Mouse (Mus musculus) MEL (cell line): ENCODE results near the gene Fam234b. TPM values are rescaled to one million over a fixed set of nuclear protein-coding genes. Genes with fewer than 3 reads are reported as not detected.
A peak's percentile ranks its signal among the peaks of the same experiment; 100 is the strongest.

ENCODE experiments used
- DNase-seq: peaks from one replicate; pipeline ENCODE4 v3.0.0; 2011; ENCODE audit warnings: low read depth, low spot score
- H3K27ac ChIP-seq: 2 replicates; pipeline ENCODE4 v1.5.1; 2012; ENCODE audit warnings: low read depth, mild to moderate bottlenecking, control low read depth, low read length, moderate library complexity; ENCODE audit not compliant: control insufficient read depth
- H3K27me3 ChIP-seq, 2 experiments: fragments of 150-350 bp in 1 of 2; sonication (generic) in 1 of 2; 2 replicates each; pipeline ENCODE4 v1.6.1; 2012; ENCODE audit warnings: low read length in 2 of 2, mild to moderate bottlenecking in 2 of 2, improper control_type of control experiment in 1 of 2, moderate library complexity in 1 of 2; ENCODE audit not compliant: insufficient read depth in 2 of 2, control insufficient read depth in 1 of 2
- H3K36me3 ChIP-seq, 2 experiments: 2 replicates each; pipeline ENCODE4 v1.6.1; 2012 to 2014; ENCODE audit warnings: low read length in 2 of 2, improper control_type of control experiment in 1 of 2, inconsistent platforms in 1 of 2, mild to moderate bottlenecking in 1 of 2; ENCODE audit not compliant: insufficient read depth in 2 of 2, control insufficient read depth in 1 of 2
- H3K4me1 ChIP-seq, 2 experiments: fragments of 150-350 bp in 1 of 2; sonication (generic) in 1 of 2; 2 replicates each; pipeline ENCODE4 v1.6.1; 2012; ENCODE audit warnings: low read length in 2 of 2, improper control_type of control experiment in 1 of 2, mild to moderate bottlenecking in 1 of 2; ENCODE audit not compliant: insufficient read depth in 2 of 2, control insufficient read depth in 1 of 2
- H3K4me3 ChIP-seq, 2 experiments: fragments of 150-350 bp in 1 of 2; sonication (generic) in 1 of 2; 2 replicates each; pipeline ENCODE4 v1.5.1; 2012; ENCODE audit warnings: low read depth in 2 of 2, low read length in 2 of 2, mild to moderate bottlenecking in 2 of 2, moderate library complexity in 2 of 2, control low read depth in 1 of 2, improper control_type of control experiment in 1 of 2; ENCODE audit not compliant: control insufficient read depth in 1 of 2, insufficient read depth in 1 of 2
- H3K79me2 ChIP-seq: 2 replicates; pipeline ENCODE4 v1.6.1; 2012; ENCODE audit warnings: mild to moderate bottlenecking, low read length, moderate library complexity; ENCODE audit not compliant: control insufficient read depth, poor library complexity, insufficient read depth
- H3K9ac ChIP-seq: 2 replicates; pipeline ENCODE4 v1.6.1; 2012; ENCODE audit warnings: low read depth, mild to moderate bottlenecking, control low read depth, low read length, moderate library complexity; ENCODE audit not compliant: control insufficient read depth, poor library complexity, severe bottlenecking
- H3K9me3 ChIP-seq: fragments of 150-350 bp; sonication (generic); replicated peaks from 2 replicates; pipeline ENCODE4 v1.6.1; 2012; ENCODE audit warnings: mild to moderate bottlenecking, low read length, improper control_type of control experiment, moderate library complexity; ENCODE audit not compliant: insufficient read depth
- CHD2 ChIP-seq: IDR thresholded peaks from 2 replicates; pipeline ENCODE4 v1.6.1; 2011; ENCODE audit warnings: low read length, improper control_type of control experiment
- CTCF ChIP-seq, 3 experiments: IDR thresholded peaks in 2 of 3; conservative IDR thresholded peaks in 1 of 3; 2 replicates each; pipeline ENCODE4 v1.5.1; 2011 to 2012; ENCODE audit warnings: low read length in 3 of 3, low read depth in 2 of 3, mild to moderate bottlenecking in 2 of 3, improper control_type of control experiment in 1 of 3, inconsistent platforms in 1 of 3, mixed read lengths in 1 of 3, moderate library complexity in 1 of 3; ENCODE audit not compliant: control insufficient read depth in 1 of 3, insufficient read depth in 1 of 3, poor library complexity in 1 of 3, severe bottlenecking in 1 of 3
- ELF1 ChIP-seq: IDR thresholded peaks from 2 replicates; pipeline ENCODE4 v1.6.1; 2014; ENCODE audit warnings: low read depth, mild to moderate bottlenecking, inconsistent platforms, low read length, improper control_type of control experiment, moderate library complexity
- GABPA ChIP-seq: IDR thresholded peaks from 2 replicates; pipeline ENCODE4 v1.6.1; 2012; ENCODE audit warnings: low read depth, mild to moderate bottlenecking, inconsistent platforms, low read length, improper control_type of control experiment, moderate library complexity
- GATA1 ChIP-seq: IDR thresholded peaks from 2 replicates; pipeline ENCODE4 v1.6.1; 2011; ENCODE audit warnings: low read depth, low read length, improper control_type of control experiment
- HCFC1 ChIP-seq: IDR thresholded peaks from 2 replicates; pipeline ENCODE4 v1.6.1; 2012; ENCODE audit warnings: low read depth, mild to moderate bottlenecking, inconsistent platforms, low read length, improper control_type of control experiment, moderate library complexity
- JUND ChIP-seq: IDR thresholded peaks from 2 replicates; pipeline ENCODE4 v1.6.1; 2011; ENCODE audit warnings: low read depth, mild to moderate bottlenecking, improper control_type of control experiment, low read length
- MAFK ChIP-seq: IDR thresholded peaks from 2 replicates; pipeline ENCODE4 v1.6.1; 2011; ENCODE audit warnings: low read depth, mild to moderate bottlenecking, low read length, improper control_type of control experiment, borderline replicate concordance
- MAX ChIP-seq: IDR thresholded peaks from 2 replicates; pipeline ENCODE4 v1.6.1; 2011; ENCODE audit warnings: low read length, improper control_type of control experiment
- MAZ ChIP-seq: IDR thresholded peaks from 2 replicates; pipeline ENCODE4 v1.6.1; 2012; ENCODE audit warnings: low read depth, mild to moderate bottlenecking, inconsistent platforms, low read length, improper control_type of control experiment
- MXI1 ChIP-seq: IDR thresholded peaks from 2 replicates; pipeline ENCODE4 v1.6.1; 2011; ENCODE audit warnings: mild to moderate bottlenecking, low read depth, low read length, improper control_type of control experiment
- NELFE ChIP-seq: IDR thresholded peaks from 2 replicates; pipeline ENCODE4 v1.6.1; 2011; ENCODE audit warnings: low read depth, low read length, improper control_type of control experiment
- RAD21 ChIP-seq: IDR thresholded peaks from 2 replicates; pipeline ENCODE4 v1.6.1; 2011; ENCODE audit warnings: mild to moderate bottlenecking, low read depth, low read length, improper control_type of control experiment
- SIN3A ChIP-seq: IDR thresholded peaks from 2 replicates; pipeline ENCODE4 v1.6.1; 2012; ENCODE audit warnings: low read length, improper control_type of control experiment, inconsistent platforms
- SMC3 ChIP-seq: IDR thresholded peaks from 2 replicates; pipeline ENCODE4 v1.6.1; 2011; ENCODE audit warnings: low read depth, low read length, improper control_type of control experiment
- TAL1 ChIP-seq: IDR thresholded peaks from 2 replicates; pipeline ENCODE4 v1.6.1; 2012; ENCODE audit warnings: mild to moderate bottlenecking, inconsistent platforms, low read length, moderate library complexity, mixed read lengths
- UBTF ChIP-seq: IDR thresholded peaks from 2 replicates; pipeline ENCODE4 v1.6.1; 2012; ENCODE audit warnings: low read depth, mild to moderate bottlenecking, inconsistent platforms, low read length, improper control_type of control experiment, moderate library complexity, borderline replicate concordance; ENCODE audit not compliant: insufficient read depth
- USF2 ChIP-seq, 2 experiments: IDR thresholded peaks; 2 replicates each; pipeline ENCODE4 v1.6.1; 2011 to 2012; ENCODE audit warnings: improper control_type of control experiment in 2 of 2, low read length in 2 of 2, borderline replicate concordance in 1 of 2, inconsistent platforms in 1 of 2, low read depth in 1 of 2, mild to moderate bottlenecking in 1 of 2; ENCODE audit not compliant: insufficient read depth in 1 of 2
- ZC3H11A ChIP-seq: IDR thresholded peaks from 2 replicates; pipeline ENCODE4 v1.6.1; 2012; ENCODE audit warnings: low read depth, mild to moderate bottlenecking, inconsistent platforms, low read length, improper control_type of control experiment
- ZMIZ1 ChIP-seq: IDR thresholded peaks from 2 replicates; pipeline ENCODE4 v1.6.1; 2012; ENCODE audit warnings: low read depth, mild to moderate bottlenecking, inconsistent platforms, low read length, improper control_type of control experiment, moderate library complexity
- ZNF384 ChIP-seq: IDR thresholded peaks from 2 replicates; pipeline ENCODE4 v1.6.1; 2012; ENCODE audit warnings: low read depth, mild to moderate bottlenecking, inconsistent platforms, low read length, improper control_type of control experiment
- polyA plus RNA-seq, 2 experiments: library from polyadenylated mRNA; stranded (reverse) in 1 of 2; unstranded in 1 of 2; fragments of >175 nt in 1 of 2; fragments of >200 nt in 1 of 2; gene quantifications; 2 replicates each; pipeline versions ENCODE4 v1.2.1 to v1.2.4; 2012; ENCODE audit warnings: low replicate concordance in 2 of 2, low read depth in 1 of 2; ENCODE audit not compliant: insufficient read length in 2 of 2, insufficient read depth in 1 of 2, missing spikeins in 1 of 2
- total RNA-seq: library from RNA; depleted of rRNA; stranded (reverse); fragments of 300-350 nt; gene quantifications from 2 replicates; pipeline ENCODE4 v1.2.3, GENCODE M21; 2012

Gene Fam234b
- total and polyA plus RNA-seq, 3 experiments, result 12.2 to 20.5 TPM; not detected in 1

DNA sequence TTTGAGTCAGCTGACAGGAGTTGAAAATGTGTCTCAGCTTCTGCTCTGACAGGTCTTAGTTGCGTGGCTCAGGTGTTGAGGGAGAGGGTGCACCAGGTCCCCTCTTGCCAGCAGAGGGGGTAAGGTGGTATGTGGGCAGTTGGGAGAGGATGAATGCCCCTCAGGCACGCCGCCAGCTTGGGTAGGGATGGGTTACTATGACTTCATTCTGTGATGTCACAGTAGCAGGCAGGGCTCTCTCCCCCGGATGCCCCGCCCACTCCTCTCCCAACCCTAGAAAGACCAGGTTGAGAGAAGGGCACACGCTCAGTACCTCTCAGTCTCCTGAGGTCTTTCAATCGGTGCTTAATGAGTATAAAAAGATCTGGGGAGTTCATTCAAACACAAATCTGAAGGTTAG, 56.4 kb downstream of the Fam234b start, which contains the start of gene Gsg1:
Gene Gsg1 (minus strand): TSS at position 199 of the 400 bp plus-strand sequence.
- Histone ChIP-seq H3K79me2 (no peaks in the 10 kb centered on the region), H3K36me3 (no peaks in the 10 kb centered on the region), H3K9ac (no peak within 1 kb of the TSS), H3K4me3 (no peak within 1 kb of the TSS), H3K4me1 (no peaks in the 10 kb centered on the region), H3K9me3 (no peaks in the 10 kb centered on the region), H3K27ac (no peak within 1 kb of the TSS), H3K27me3 (no peaks in the 10 kb centered on the region)
- TF ChIP-seq MAZ (no peak), NELFE (no peak), TAL1 (no peak), ZC3H11A (no peak), HCFC1 (no peak), SIN3A (no peak), UBTF (no peak), MAX (no peak)
- no peak for DNase-seq

DNA sequence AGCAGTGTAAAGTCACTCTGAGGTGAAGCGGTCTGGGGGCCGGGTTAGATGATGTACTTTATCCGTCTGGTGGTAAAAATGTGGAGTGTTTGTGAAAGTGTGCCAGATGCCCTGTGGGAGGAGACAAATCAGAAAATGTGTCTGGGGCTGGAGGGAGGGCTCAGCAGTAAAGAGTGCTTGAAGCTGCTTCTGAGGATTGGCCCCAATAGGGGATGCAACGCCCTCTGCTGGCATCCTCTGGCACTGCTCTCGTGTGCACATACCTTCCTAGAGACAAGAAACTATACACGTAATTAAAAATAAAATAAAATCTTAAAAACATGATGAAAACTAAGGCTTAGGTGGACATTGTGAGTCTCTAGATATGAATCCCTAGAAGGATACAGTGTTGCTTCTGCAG, 62.7 kb downstream of the Fam234b start:
- H3K27me3 ChIP-seq, result no peaks in the 10 kb centered on the region
- H3K9ac ChIP-seq, result no peak overlapping the region
- H3K4me1 ChIP-seq, result no peaks in the 10 kb centered on the region
- H3K9me3 ChIP-seq, result no peaks in the 10 kb centered on the region
- no peaks in the 10 kb centered on the region for H3K79me2 ChIP-seq
- H3K27ac ChIP-seq, result no peak overlapping the region
- no peaks in the 10 kb centered on the region for H3K36me3 ChIP-seq
- DNase-seq, result no peak
- no peak overlapping the region for H3K4me3 ChIP-seq
- TF ChIP-seq USF2 (IDR thresholded peaks at IDR 0.05; ENCODE audit: borderline replicate concordance in 1 of 2, insufficient read depth in 1 of 2, low read depth in 1 of 2, low read length in 2 of 2) (no peak), CTCF (IDR thresholded peaks at IDR 0.05 in 2 of 3, conservative IDR thresholded peaks at IDR 0.05 in 1 of 3; ENCODE audit: control insufficient read depth in 1 of 3, insufficient read depth in 1 of 3, low read depth in 2 of 3, low read length in 3 of 3, poor library complexity in 1 of 3, severe bottlenecking in 1 of 3) (peak in 1 of 3 experiments; percentile 29; a peak in 2 of 6 replicates), SMC3 (0 out of 2 replicates have a peak, but pooled peaks have one; percentile 14)

DNA sequence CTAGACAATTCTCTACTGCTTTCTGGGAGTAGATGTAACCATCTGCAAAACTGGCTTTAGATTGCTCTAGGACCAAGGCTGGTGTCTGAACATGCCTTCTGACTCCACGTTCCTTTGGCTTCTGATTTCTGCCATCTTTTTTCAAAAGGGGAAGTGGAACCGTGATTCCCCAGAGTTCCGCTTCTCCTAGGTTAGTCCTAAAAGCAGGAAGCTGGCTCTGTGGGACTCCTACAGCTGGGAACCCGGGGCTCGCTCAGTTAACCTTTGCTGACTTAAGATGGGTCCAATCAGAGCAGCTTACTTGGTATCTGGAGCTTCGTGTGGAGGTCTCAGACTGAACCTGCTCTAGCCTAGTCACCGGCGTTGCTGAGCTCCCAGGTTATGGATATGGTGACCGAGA, 63.3 kb downstream of the Fam234b start:
- Histone ChIP-seq H3K27ac (no peak overlapping the region), H3K9me3 (no peaks in the 10 kb centered on the region), H3K36me3 (no peaks in the 10 kb centered on the region), H3K4me3 (no peak overlapping the region), H3K4me1 (no peaks in the 10 kb centered on the region), H3K79me2 (no peaks in the 10 kb centered on the region), H3K27me3 (no peaks in the 10 kb centered on the region), H3K9ac (no peak overlapping the region)
- no peak for DNase-seq
- no peak for TF ChIP-seq GATA1
- TF ChIP-seq MXI1, result no peak
- TF ChIP-seq ZMIZ1, result no peak
- no peak for TF ChIP-seq ELF1
- no peak for TF ChIP-seq ZNF384
- no peak for TF ChIP-seq MAZ
- TF ChIP-seq GABPA, result no peak
- no peak for TF ChIP-seq USF2 (IDR thresholded peaks at IDR 0.05; ENCODE audit: borderline replicate concordance in 1 of 2, insufficient read depth in 1 of 2, low read depth in 1 of 2, low read length in 2 of 2)
- TF ChIP-seq RAD21, result no peak
- no peak for TF ChIP-seq CHD2
- TF ChIP-seq UBTF, result no peak
- no peak for TF ChIP-seq MAFK
- TF ChIP-seq JUND, result no peak
